Mouse (Mus musculus) thymus, postnatal 25 days (tissue): ENCODE data around the gene Khsrp.

Source experiments
- DNase-seq: peaks from one replicate; pipeline ENCODE4 v3.0.0; 2022

Gene Khsrp

GRCm38 (mm10) chr17:57027471-57027870 lies 3.9 kb downstream of the Khsrp start:
- DNase-seq = no peak

DNA sequence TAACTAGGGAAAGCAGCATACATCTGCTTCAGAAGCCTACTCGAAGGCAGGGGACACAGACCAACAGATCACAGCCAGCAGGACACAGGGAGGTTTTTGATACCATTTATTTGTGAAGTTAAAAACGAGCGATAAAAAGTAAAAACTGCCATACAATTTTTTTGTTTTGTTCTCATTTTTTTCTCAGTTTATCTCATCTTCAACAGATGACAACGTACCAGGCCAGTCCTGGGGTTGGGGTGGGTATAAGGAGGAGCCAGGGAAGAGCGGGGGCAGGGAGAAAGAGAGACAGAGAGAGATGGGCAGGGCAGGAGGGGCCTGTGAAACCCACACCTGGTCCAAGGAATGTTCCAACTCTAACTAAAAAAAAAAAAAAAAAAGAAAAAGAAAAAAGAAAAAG lies 10.4 kb downstream of the Khsrp start:
- no peak for DNase-seq

- DNase-seq = no peak
These were observed 11.6 kb downstream of the Khsrp start for GRCm38 (mm10) chr17:57019693-57020092.

DNA sequence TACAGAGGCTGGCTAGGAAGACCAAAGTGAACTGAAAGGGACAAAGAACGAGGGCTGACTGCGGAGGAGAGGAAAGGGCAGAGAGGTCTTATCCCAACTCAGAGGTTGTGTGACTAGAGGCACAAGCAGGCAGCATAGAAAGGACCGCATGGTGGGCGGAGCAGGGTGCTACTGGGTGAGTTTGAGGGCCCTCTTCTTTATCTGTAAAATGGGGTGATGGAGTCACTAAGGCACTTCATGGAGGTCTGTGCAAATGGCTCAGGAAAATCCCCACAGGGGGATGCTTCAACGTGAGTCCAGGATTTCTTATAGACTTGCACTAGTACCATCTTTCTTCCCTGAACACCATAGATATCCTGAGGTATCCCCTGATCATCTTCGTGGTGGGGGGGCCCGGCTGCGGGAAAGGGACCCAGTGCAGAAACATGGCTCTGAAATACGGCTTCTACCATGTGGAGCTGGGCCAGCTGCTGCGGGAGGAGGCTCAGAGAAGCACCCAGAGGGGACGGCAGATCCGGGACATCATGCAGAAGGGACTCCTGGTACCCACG lies 19.0 kb downstream of the Khsrp start:
- DNase-seq = no peak

DNA sequence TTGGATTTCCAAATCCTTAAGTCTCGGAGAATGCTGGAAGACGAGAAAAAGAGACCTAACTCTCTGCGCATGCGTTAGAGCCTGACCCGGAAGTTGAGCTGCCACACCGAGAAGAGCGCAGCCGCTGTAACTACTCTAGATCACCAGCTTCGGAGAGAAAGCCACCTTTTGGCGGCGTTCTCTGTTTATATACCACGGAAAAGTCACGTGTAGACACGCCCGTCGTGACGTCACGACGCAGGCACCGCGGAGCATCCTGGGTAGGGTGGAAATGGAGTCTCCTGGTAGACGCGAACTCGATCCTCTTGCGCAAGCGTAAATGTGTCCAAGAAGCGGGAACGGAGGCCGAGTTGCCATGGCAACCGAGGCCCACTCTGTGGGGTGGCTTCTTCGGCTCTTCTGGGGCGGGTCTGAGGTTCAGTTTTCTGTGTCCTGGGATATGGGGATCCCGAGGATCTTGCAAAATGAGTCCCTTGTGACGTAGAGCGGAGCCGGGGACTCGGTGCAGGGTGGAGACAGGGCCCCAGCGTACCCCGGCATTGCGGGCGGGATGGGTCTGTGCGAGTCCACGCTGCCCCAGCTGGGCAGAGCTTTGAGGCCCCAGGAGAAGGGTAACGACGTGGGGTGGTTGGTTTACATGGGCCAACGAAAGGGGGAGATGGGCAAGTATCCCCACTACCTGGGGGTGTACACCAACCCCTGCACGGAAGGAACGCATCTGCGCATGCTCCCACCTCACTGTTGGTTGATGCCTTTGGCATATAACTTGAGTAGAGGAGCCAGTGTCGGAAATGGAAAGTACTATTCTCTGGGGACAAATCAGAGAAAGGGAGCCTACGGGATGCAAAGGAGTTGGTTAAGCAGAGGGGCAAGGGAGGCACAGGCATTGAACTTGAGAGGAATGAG lies 19.8 kb downstream of the Khsrp start, which contains the start of the genes Gtf2f1 and Gm17949:
Gene Gtf2f1, minus strand, starts transcription at position 53 of the 906 bp plus-strand sequence.
Gene Gm17949, plus strand, starts transcription at position 234 of the 906 bp plus-strand sequence.
- DNase-seq = peak; percentile 90

GRCm38 (mm10) chr17:57010911-57011235 lies 20.4 kb downstream of the Khsrp start:
- no peak for DNase-seq

- no peak for DNase-seq
These were observed 24.0 kb downstream of the Khsrp start for GRCm38 (mm10) chr17:57007137-57007905.

- DNase-seq = no peak
These were observed 27.3 kb downstream of the Khsrp start for GRCm38 (mm10) chr17:57003994-57004393.

GRCm38 (mm10) chr17:57001228-57001627 lies 30.1 kb downstream of the Khsrp start:
- no peak for DNase-seq

DNA sequence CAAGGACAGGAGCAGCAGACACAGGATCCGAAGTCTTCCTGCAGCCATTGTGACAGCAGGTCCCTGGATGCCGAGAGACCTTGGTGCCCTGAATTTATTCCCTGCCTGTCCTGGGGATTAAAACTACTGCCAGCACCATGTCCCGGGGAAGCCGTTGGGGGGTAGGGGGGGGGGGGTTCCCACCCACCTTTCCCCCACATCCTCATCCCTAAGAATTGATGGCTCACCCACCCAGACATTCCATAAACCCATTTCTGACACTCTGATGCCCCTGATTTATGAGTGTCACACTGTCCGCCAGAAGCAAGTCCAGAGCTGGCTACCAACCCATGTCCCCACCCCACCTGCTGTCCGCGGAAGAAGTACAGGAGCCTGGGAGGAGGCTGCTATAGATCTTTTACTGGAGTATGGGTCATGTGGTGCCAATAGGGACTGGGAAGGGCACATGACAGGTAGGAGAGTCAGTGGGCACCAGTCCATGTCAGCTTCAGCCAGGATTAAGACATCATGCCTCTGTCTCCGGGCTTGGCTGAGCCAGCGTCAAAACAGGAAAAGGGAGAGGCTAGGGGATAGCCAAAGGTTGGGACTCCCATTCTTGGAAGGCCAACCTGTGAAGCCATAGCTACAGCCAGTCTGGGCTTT lies 31.2 kb downstream of the Khsrp start, which contains the start of gene Pspn:
Gene Pspn, minus strand, starts transcription at position 51 of the 642 bp plus-strand sequence.
- no peak for DNase-seq

DNA sequence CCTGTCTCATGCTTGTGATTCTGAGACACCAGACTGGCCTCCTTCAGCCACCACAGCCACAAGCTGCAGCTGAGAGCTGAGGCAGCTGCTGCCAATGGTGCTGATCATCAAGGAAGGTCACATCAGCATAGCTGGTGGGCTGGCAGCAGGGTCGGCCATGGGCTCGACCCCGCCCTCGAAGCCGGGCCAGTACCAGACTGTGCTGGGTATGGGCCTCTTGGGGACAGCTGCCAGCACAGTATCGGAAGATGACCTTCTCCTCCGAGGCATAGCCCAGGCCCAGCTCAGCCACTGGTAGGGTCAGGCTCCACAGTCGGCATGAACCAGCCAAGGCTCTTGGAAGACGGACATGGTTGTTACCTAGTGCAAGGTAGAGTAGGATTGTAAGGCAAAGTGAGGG lies 31.9 kb downstream of the Khsrp start:
- DNase-seq = no peak

DNA sequence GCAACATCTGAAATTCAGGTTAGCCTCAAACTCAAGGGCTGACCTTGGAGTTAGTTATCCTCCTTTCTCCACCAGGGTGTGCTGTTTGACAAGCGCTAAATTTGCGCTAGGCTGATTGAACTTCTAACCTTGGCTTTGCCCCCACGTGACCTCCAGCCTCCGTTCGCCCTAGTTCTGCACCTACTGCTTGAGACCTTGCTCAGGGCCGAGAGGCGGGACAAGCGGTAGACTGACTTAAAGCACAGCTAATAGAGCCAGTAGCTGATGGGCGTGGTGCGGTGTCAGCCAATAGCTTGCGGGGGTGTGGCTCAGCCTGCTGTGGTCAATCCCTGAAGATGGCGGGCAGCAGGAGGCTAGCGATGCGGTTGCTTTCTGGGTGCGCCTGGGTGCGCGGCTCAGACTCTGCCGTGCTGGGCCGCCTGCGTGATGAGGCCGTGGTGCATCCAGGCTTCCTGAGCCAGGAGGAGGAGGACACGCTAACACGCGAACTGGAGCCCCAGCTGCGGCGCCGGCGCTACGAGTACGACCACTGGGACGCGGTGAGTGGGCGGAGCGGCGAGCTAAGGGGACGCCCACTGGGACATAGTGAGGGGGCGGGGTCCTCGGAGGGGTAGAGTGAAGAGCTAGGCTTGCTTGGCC lies 34.2 kb downstream of the Khsrp start, which contains the start of gene Alkbh7:
Gene Alkbh7, plus strand, starts transcription at position 311 of the 639 bp plus-strand sequence.
- DNase-seq = peak; percentile 91

DNA sequence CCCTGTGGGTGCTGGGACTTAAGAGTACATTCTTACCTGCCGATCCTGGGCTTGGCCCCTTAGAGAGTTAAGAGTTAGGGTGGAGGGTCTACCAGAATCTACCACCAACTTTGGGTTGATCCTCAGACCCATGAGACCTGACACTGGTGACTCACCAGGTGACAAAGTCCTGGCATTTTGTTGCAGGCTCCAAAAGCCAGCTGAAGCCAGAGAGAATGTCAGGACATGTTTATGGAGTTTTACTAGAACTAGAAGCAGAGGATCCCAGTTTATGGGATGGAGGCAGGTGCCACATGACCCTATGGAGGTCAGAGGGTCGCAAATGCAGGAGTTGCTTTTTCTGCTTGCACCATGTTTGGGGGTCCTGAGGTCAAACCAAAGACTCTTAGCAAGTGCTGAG lies 34.8 kb downstream of the Khsrp start:
- no peak for DNase-seq

DNA sequence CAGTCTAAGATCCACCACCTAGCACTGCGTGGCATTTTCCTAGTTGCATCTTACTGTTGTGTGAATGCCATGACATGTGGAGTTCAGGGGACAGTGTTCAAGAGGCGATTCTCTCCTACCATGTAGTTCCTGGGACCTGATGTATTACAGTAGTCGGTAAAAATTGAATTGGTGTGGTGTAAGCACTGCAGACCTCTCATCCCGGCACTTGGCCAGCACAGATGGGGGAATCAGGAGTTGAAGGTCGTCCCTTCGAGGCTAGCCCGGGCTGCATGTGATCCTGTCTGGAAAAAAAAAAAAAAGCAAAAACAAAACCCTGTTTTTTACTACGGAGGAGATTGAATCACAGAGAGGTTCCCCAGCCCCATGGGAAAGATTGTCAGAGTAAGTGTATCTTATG lies 36.3 kb downstream of the Khsrp start:
- no peak for DNase-seq

DNA sequence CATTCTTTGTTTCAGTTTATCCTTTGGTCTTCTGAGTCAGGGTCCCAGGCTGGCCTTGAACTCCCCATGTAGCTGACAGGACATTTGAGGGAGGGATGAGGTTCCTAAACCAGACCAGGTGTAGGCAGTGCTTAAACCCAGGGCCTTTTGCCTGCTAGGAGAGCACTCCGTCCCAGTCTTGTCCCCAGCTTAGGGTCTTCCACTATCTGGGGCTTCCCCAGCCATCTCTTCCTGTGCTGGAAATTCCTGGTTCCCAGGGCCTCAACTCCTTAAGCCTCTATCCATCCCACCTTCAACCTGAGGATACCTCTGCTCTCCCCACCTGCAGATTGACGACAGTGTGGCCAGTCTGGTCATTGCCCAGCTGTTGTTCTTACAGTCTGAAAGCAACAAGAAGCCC lies 40.4 kb downstream of the Khsrp start:
- no peak for DNase-seq

DNA sequence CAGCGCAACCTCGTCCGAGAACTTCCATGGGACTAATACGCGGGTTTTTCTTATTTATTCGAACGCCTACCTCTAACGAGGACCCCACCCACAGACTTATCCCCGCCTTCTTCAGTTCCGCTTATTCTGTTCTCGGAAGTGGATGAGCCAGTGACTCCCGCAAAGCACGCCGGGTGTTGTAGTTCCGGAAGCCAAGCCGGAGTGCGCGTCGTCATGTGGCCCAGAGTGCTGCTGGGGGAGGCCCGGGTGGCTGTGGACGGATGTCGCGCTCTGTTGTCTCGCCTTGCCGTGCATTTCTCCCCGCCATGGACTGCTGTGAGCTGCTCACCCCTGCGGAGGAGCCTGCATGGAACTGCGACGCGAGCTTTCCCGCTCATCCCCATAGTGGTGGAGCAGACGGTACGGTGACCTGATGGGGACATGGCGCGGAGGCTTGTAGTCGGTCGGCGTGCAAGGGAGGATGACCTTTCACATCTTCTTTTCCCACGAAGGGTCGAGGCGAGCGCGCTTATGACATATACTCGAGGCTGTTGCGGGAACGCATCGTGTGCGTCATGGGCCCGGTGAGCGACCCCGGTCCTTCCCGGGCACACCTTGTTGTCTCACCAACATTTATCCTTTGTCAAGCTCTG lies 41.1 kb downstream of the Khsrp start, which contains the start of gene Clpp:
Gene Clpp, plus strand, starts transcription at position 191 of the 632 bp plus-strand sequence.
- peak; percentile 96 for DNase-seq

- DNase-seq = no peak
These were observed 41.7 kb downstream of the Khsrp start for GRCm38 (mm10) chr17:56989467-56990114.

GRCm38 (mm10) chr17:56988921-56989430 lies 42.3 kb downstream of the Khsrp start:
- no peak for DNase-seq

- DNase-seq = no peak
These were observed 42.9 kb downstream of the Khsrp start for GRCm38 (mm10) chr17:56988441-56988840.

- DNase-seq = no peak
These were observed 45.1 kb downstream of the Khsrp start for GRCm38 (mm10) chr17:56986105-56986805.
